Mouse (Mus musculus): ENCODE results near the gene Faf1.

The Faf1 gene

DNA sequence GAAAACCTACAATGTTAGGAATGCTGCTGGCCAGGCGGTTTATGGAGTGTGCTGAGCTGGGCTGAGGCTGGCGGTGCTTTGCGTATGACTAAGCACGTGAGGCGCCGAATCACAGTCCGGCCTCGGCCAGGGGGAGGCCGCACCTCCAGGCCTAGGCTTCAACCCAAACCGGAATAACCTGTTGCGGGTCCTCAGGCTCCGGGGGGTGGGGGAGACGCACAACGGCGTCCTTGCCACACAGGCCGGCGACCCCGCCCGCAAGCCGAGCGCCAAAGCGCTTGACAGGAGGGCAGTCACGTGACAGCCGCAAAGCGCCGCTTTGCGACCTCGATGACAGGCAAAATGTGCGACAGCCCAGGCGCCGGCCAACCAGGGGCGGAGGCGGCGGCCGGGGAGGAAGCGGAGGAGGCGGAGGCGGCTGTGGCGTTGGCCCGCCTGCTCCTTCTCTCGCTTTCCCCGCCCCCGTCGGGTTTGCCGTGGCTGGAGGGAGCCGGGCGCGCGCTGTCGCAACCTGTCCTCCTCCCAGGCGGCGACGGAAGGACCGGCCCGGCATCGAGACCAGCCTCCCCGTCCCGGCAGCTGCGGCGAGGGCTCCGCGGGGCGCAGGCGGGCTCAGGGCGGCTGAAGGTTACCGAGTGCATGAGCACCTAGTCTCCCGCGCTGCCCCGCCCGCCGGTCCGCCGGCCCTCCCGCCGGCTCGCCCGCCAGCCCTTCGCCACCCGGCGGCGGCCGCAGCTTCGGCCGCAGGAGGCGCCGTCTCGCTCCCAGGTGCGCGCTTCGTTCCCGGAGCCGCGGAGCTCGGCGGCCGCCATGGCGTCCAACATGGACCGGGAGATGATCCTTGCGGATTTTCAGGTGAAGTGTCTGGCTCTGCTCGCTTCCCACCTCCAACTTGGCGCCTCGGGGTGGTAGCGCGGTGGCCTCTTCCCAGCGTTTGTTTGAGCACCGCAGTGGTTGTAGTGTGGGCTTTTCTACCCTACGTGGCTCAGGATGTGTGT is at the start of gene Faf1:
Gene Faf1, plus strand, starts transcription at position 371 of the 998 bp plus-strand sequence.
- peak; percentile 99 for DNase-seq

GRCm38 (mm10) chr4:109630215-109630614 is 46.2 kb upstream of the Faf1 start:
- no peak for DNase-seq

- DNase-seq: no peak
These were observed 45.4 kb upstream of the Faf1 start for GRCm38 (mm10) chr4:109631029-109631428.

- no peak for DNase-seq
These were observed 41.4 kb upstream of the Faf1 start for GRCm38 (mm10) chr4:109634971-109635370.

GRCm38 (mm10) chr4:109639356-109639755 is 37.0 kb upstream of the Faf1 start:
- DNase-seq: no peak

GRCm38 (mm10) chr4:109640141-109640540 is 36.2 kb upstream of the Faf1 start:
- no peak for DNase-seq

DNA sequence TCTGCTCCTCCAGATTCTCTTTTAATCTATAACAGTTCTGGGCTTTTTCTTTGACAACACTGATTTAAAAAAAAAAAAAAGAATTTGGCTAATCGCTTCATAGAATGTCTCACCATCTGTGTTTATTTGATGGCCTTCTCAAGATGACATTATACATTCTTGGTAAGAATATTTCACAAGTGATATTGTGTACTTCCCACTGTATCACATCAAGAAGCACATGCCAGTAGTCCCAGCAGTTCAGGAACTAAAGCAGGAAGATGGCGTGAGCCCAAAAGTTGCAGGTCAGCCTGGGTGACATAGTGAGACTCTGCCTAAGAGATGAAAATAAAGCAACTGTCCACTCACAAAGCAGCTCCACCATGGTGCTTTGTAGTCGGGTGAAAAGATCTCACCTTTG is 34.9 kb upstream of the Faf1 start:
- DNase-seq: no peak

DNA sequence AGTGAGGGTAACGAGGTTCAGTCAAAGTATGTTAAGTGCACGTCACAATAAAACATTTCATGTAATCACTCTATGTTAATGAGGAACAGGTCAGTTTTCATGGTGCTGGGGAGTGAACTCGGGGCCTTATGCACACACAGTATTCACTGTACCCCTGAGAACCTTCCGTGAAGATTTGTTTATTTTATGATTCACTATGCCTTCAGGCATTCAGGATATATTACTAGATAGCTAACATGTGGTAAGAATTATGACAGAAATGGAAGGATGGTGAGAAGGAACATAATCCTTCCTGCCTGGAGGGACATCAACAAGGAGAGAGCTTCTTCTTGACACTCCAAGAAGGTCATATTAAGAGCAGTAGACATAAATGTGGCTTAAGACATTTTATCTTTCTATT is 29.1 kb upstream of the Faf1 start:
- DNase-seq: no peak

- no peak for DNase-seq
These were observed 27.1 kb upstream of the Faf1 start for GRCm38 (mm10) chr4:109649331-109649730.

DNA sequence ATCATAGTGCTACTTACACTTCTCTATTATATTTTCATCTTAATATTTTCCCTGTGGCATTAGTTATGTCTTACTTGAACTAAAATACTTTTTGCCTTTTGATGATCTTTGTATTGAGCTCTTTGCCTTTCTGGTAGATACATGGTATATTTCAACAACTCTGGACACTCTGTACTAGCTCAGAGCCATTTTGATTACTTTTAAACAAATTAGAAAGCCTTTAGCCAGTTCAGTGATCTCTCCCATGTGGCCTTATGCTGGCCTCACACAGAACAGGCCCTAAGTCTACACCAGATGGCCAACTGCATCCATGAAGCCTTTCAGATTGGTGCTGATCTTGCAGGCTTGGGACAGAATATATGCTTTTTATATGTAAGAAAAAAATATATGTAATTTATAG is 23.1 kb upstream of the Faf1 start:
- DNase-seq: no peak

DNA sequence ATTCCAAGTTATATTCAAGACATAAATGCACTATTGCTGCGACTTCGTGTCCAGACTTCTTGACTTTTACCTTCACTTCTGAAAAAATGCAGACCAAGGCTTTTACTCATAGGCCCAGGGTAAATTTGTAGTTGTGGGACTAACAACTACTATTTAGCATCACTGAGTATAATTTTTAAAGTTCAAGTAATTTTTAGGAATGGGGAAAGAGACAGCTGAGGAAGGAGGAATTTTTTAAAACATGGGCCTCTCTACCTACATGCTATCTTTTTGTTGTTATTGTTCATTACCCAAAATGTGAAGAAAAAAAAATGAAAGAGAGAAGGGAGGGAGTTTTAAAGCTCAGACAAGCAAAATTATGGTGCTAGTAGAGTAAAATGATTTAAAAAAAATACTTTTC is 21.7 kb upstream of the Faf1 start:
- DNase-seq: no peak

- DNase-seq: no peak
These were observed 20.6 kb upstream of the Faf1 start for GRCm38 (mm10) chr4:109655738-109656137.

DNA sequence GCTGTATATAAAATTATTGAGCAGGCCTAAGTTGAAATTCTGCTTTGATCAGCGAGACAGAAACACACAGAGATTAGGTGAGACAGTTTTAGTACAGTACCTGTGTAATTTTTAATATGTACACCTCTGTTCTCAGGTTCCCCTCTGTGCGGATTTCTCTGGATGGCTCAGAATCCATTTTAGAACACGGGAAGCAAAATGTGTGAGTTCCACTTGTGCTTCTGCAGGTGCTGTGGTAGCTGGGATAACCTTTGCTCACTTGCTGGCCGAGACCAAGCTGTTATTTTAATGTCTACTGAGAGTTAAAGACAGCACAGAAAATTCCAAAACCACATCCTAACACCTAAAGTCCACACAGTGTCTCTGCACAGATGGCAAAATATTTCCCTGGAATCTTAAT is 20.1 kb upstream of the Faf1 start:
- DNase-seq: no peak

- DNase-seq: peak; percentile 57
These were observed 19.2 kb upstream of the Faf1 start for GRCm38 (mm10) chr4:109657021-109657850.

- DNase-seq: peak; percentile 38
These were observed 18.4 kb upstream of the Faf1 start for GRCm38 (mm10) chr4:109657851-109658500.

GRCm38 (mm10) chr4:109658826-109659225 is 17.6 kb upstream of the Faf1 start:
- no peak for DNase-seq

GRCm38 (mm10) chr4:109659571-109659970 is 16.8 kb upstream of the Faf1 start:
- DNase-seq: no peak

DNA sequence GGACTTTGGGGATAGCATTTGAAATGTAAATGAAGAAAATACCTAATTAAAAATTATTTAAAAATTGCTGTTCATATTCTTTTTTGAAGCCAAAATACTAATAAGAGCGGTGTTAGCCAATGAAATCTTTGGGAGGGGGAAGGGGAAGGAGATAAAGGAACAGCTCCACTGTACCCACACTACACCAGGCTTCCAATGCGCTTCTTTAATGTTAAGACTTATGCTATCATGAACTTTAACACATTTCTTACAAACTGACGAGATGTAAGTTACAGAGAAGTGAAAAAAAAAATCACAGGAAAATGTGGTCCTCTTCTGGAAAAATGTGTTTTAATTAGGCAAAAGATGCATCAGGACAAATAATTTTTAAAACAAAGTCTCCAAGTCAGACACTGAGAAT is 15.8 kb upstream of the Faf1 start:
- no peak for DNase-seq

DNA sequence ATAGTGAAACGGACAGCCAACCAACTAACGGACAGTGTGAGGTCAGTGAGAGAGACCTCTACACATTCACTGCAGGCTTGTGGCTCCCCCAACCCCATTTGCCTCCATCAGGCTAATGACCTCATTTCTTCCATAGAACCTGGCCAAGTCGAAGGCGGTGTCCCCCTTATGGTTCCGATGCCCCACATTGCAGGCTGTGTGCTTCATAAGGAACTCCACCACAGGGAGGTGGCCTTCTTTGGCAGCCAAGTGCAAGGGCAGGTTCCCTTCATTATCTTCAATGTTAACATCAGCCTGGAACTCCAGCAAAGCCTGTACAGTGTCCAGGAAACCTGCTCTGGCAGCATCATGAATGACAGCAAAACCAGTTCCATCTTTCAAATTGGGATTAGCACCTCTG is 15.2 kb upstream of the Faf1 start:
- DNase-seq: no peak

- no peak for DNase-seq
These were observed 14.1 kb upstream of the Faf1 start for GRCm38 (mm10) chr4:109662271-109662670.

GRCm38 (mm10) chr4:109664091-109664490 is 12.3 kb upstream of the Faf1 start:
- DNase-seq: no peak

DNA sequence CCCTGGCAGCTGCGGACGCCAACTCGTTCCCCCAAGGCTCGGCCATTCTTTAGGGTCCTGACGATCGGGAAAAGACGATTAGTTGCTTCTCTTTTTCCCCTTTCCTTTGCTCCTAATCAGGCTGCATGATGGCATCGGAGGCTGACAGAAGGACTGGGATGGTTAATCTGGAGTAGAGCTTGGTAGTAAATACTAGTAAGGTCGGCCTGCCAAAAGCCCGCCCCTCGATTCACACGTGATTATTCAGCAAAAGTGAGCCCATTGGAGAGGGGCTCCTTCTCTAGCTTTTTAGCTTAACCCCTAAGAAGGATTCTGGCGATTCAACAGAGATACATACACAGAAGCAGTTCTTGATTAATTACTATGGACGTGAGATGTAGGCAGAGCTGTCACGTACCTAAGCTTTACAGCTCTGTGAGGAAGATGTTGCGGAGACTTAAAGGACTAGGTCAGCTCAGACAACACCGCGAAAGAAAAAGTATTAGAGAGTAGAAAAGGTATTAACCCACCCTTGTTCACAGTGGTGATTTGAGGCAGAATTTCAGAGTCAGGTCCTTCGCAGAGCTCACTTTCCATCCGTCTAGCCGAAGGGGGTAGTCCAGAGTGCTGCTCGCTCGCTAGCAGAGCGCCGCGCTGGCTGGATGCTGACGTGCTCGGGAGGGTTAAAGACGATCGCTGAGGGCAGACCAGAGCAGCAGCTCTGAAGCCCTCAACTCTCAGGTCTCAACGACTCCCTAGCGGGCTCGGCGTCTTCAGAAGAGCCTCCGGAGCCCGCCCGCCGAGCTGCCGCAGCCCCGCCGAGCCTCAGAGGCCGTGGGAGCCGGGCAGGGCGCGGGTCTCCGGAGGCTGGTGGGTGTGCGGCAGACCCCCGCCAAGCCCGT is 11.0 kb upstream of the Faf1 start:
- peak; percentile 73 for DNase-seq
